Mouse (Mus musculus) bone marrow, adult 2 months (tissue): Measurements from ENCODE around the gene Lrrc28.

ENCODE experiments used
- CTCF ChIP-seq: fragments of 200-500 bp; IDR thresholded peaks from 2 replicates; pipeline ENCODE4 v1.5.1; 2011; ENCODE audit warnings: low read length, control low read depth; ENCODE audit not compliant: control insufficient read depth, insufficient read depth
- POLR2A ChIP-seq: fragments of 200-500 bp; IDR thresholded peaks from 2 replicates; pipeline ENCODE4 v1.6.1; 2011; ENCODE audit warnings: low read depth, mild to moderate bottlenecking, control low read depth, low read length, borderline replicate concordance; ENCODE audit not compliant: control insufficient read depth

- TF ChIP-seq CTCF (no peak), POLR2A (no peak)
Measured at GRCm38 (mm10) chr7:67528821-67529221, 116.2 kb downstream of the Lrrc28 start.
